Mouse (Mus musculus): ENCODE measurements around the gene Astn2.

Astn2 gene

DNA sequence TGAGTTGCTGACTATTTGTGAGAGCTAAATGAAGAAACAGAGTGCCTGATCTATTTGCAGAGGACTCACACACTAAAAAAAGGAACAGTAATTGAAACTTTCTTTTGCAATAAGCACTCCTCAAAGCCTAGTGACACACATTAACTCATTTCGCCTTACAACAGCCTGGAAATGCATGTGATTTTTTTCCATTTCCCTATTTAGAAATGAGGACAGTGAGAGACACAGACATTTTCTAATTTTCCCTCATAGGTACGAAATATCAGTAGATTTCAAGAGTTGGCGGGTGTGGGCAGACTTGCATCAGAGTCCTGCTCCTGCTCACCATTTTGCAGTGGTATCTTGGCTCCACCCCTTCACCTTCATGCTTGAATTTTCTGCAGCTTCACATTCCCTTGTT is 233.6 kb downstream of the Astn2 start:
- DNase-seq (ENCODE audit: low read depth, low spot score), result peak; percentile 52

- no peak for DNase-seq (ENCODE audit: low read depth, low spot score)
Measured at GRCm38 (mm10) chr4:66169485-66169884, 234.9 kb downstream of the Astn2 start.

DNA sequence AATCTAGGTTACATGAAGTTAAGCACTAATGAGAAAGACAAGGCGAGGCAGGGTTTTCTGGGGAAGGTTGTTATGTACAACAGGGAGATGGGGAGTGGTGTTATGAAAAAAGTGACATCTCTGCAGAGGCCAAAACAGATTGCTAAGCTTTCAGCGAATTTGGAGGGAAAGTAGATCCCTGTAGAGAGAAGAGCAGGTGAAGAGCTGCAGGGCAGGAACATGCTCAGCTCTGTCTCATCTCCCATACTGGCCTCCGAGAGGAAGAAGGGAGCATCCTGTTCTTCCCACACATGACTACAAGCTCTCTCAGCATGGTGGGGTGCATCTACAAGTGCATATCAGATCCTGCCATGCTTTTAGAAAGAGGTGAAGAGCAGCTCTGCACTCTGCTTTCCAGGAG is 245.7 kb downstream of the Astn2 start:
- peak; percentile 57 for DNase-seq (ENCODE audit: low read depth, low spot score)

DNA sequence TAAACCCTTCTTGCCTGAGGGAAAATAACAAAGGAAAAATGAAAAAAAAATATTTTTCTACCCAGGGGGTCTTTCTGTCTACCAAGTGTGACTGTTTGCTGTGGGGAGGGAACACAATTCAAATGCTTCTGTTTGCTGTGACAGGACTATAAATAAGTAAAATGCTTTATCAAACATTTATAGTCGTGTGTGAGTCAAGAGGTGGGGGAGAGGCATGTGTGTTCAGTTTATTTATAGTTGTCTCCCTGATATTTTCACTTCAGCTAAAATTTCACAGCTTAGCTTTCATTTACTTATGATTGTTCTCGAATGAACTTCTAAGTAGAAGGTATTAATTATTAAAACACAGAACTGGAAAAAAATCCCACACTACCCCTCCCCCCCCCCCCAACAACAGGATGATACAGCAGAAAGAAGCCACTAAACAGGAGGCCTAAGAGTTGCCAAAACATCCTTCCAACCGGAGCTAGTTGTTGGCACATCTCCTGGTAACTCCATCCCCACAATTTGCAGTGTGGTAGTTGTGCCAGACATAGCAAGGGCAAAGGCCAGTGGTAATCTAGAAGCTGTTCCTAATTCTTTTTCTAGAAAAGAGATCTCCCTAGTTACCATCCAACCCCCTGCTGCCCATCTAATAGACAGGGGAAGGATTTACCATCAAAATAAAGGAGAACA is 246.8 kb downstream of the Astn2 start:
- peak; percentile 82 for DNase-seq (ENCODE audit: low read depth, low spot score)

GRCm38 (mm10) chr4:66146546-66146945 is 257.9 kb downstream of the Astn2 start:
- DNase-seq (ENCODE audit: low read depth, low spot score), result peak; percentile 82

- peak; percentile 80 for DNase-seq (ENCODE audit: low read depth, low spot score)
Measured at GRCm38 (mm10) chr4:66126181-66126580, 278.2 kb downstream of the Astn2 start.

GRCm38 (mm10) chr4:66122766-66123358 is 281.5 kb downstream of the Astn2 start:
- peak; percentile 80 for DNase-seq (ENCODE audit: low read depth, low spot score)

DNA sequence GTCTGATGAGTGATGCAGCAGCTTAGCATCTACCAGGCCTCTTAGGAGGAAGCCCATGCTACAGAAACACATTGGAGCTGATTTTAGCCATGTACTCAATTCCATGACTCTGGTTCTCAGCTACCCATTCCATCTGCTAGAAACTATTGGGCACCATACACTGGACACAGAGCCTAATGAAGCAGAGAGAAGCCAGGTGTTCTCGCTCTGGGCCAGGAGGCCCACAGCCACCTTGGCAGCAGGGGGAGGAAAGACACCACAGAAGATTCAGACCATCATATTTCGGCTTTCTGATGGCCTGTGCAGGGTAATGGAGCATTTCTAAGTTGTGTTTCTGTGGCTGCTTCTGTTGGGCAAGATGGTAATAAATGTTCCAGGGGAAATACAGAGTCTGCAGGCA is 290.2 kb downstream of the Astn2 start:
- DNase-seq (ENCODE audit: low read depth, low spot score), result peak; percentile 92

DNA sequence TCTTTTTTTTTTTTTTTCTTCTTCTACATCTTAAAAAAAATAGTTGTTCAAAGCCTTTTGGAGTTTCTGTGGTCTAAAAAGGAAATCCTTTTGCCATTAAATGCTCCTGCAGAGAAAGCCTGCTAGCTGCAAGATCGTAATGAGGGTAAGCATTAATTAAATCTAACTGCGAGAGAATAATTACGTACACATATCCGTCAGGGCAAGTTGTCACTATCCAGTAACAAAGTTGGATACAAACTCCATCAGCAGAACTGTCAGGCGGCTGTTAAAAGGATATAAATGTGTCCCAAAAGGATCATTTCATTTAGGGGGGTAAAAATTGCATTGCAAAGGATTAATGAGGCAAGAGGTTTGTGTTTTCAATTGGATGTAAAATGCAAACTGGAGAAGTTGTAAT is 302.4 kb downstream of the Astn2 start:
- DNase-seq (ENCODE audit: low read depth, low spot score), result no peak

- peak; percentile 14 for DNase-seq (ENCODE audit: low read depth, low spot score)
Measured at GRCm38 (mm10) chr4:66097629-66098028, 306.8 kb downstream of the Astn2 start.

GRCm38 (mm10) chr4:66096104-66096503 is 308.3 kb downstream of the Astn2 start:
- DNase-seq (ENCODE audit: low read depth, low spot score), result peak; percentile 58

DNA sequence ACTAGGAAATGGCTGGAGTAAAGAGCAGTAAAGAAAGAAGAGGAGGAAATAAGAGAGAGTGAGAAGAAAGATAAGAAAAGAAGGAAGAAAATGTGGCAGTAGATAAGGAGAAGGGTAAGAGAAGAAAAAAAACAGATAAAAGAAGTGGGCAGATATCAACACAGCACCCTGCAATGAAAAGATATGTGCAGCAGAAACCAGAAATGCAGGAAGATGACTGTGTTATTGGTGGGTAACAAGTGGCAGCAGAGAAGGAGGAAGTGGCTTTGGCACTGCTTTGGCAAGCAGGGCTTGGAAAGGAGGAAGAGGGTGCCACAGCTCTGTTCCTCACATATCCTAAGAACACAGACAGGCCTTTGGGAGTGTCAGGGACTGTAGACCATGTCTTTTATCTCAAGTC is 347.2 kb downstream of the Astn2 start:
- no peak for DNase-seq (ENCODE audit: low read depth, low spot score)

- DNase-seq (ENCODE audit: low read depth, low spot score), result peak; percentile 82
Measured at GRCm38 (mm10) chr4:66055690-66056089, 348.7 kb downstream of the Astn2 start.

GRCm38 (mm10) chr4:66043014-66043672 is 361.3 kb downstream of the Astn2 start:
- DNase-seq (ENCODE audit: low read depth, low spot score), result no peak

DNA sequence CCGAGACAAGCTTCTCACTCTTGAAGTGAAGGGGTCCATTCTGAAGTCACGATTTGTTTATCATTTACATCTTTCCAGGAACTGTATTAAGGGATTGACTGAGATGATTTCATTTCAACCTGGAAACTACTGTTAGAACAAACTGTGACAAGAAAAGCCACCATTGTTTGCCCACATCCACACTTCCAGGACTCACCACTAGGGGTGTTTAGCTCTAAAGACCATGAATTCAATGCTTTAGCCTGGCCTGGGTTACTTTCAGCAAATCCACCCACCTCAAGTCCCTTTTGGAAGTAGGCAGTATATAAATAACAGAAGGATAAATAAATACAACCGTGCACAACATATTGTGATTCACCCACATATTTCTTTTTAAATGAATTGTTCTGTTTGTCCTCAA is 370.6 kb downstream of the Astn2 start:
- peak; percentile 36 for DNase-seq (ENCODE audit: low read depth, low spot score)

DNA sequence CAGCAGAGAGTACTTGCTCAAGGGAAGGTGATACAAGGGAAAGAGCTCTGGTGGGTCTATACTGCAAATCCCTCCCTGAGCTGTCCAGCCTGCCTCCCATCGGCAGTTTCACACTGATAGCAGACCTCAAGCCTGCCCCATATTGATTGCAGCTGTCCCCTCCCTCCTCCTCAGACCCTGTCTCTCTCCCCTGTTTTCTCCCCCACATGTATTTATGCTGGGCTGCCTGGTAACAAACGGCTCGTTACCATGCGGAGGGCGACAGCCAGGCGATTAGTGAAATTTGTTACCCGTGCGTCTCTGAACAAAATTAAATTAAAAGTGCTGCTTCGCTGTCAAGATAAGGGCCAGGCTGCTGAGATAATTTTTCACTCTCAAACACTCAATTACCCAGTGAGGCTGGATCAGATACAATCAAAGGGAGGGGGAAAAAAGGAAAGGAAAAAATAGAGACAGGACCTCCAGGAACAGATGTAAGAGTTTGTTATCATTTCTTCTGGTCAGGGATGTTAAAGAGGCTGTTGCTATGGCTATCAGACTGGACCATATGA is 373.0 kb downstream of the Astn2 start:
- no peak for DNase-seq (ENCODE audit: low read depth, low spot score)

DNA sequence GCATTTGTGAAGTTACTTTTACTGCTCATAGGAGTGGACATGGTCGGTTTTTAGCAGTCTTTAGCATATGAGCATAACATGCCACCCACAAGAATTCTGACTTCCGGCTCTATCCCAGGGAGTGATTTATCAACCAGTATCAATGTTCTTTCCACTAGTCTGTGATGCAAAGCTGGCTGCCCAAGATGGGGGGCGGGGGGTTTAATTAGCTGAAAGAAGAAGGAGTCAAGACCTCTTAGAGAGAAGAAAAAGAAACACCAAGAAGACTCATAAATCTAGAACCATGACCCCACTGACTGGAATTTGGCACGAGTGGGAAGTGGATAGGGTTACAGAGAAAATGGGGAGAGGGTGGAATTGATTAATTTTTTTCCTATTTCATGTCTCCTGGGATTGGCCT is 374.5 kb downstream of the Astn2 start:
- DNase-seq (ENCODE audit: low read depth, low spot score), result no peak

DNA sequence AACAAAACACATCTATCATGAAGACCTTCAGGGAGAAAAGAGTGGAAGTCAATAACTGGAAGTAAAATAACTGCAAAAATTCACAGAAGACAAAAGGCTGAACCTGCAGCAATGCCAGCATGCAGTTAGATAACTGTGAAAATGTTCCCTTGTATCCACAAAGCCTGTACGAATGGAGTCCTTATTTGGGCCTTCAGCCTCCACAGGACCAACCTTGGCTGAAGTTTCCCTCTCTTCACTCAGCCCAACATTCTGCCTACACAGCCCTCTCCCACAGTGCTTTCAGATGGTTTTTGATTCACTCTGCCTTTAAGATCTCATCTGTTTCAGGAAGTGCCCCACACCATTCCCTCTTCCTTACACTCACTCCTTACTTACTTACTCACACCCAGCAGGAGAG is 376.5 kb downstream of the Astn2 start:
- peak; percentile 31 for DNase-seq (ENCODE audit: low read depth, low spot score)

DNA sequence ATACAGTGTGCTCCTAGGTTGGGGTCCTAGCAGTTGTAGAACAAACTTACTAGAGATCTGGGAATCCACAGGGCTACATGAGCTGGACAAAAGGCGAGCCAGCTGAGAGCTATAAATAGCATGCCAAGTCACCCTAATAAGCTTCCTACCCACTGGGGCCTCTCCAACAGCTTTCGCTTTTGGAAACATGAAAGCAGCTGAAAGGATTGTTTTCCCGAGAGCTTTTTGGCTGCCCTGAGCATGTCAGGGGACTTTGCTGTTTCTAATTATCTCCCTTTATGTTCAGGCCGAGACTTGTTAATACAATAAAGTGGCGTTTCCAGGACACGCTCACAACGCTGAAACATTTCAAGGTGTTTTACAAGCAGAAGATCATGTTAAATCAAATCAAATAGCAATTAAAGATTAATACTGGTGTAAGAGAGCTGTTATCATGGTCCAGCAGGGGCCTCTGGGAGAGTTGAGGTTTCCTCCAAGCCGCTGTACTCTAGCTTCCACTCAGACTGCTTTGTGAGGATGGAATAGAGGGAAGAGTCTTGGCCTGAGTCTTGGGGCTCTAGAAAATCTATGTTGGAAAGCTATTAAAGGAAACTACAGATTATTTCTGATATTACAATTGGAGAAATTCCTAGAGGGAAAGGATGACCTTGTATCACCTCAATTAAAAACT is 378.9 kb downstream of the Astn2 start:
- peak; percentile 88 for DNase-seq (ENCODE audit: low read depth, low spot score)

DNA sequence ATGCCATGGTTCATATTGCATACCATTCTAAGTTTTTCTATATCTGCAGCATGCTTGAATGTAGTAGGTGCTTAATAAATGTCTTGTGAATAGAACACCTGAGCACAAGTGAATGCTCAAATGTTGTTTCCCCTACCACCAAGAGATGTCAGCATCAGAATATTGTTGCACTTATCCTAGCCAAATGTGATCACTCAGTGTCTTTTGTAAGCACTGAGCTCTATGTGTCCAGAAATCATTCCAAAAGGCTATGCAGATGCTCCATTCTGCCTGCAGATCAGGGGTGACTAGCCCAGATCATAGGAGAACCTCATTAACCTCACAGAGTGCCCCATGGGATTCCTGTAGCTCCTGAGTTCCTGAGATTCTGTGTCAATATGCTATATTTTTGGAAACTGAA is 401.5 kb downstream of the Astn2 start:
- DNase-seq (ENCODE audit: low read depth, low spot score), result peak; percentile 60

DNA sequence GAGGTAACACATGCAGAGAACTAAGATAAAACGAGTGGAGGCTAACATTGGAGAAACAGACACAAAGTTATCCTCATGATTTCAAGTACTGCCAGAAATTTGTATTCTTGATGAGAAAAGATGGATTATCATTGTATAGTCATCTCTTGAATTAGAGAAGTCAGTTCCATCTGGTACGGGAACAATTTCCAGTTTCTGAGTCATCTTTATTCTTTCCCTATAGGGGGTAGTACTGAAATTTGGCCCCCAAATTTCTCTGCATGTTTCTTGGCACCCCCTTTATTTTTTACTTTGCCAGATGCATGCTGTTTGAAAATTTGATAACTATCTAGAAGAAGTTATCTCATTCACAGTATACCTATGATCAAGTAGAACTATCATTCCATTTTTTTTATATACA is 420.8 kb downstream of the Astn2 start:
- DNase-seq (ENCODE audit: low read depth, low spot score), result peak; percentile 50

GRCm38 (mm10) chr4:65982882-65983281 is 421.5 kb downstream of the Astn2 start:
- DNase-seq (ENCODE audit: low read depth, low spot score), result no peak

Measured in brain, adult 2 months (tissue).